Mouse (Mus musculus): ENCODE measurements around the gene Megf11.

DNA sequence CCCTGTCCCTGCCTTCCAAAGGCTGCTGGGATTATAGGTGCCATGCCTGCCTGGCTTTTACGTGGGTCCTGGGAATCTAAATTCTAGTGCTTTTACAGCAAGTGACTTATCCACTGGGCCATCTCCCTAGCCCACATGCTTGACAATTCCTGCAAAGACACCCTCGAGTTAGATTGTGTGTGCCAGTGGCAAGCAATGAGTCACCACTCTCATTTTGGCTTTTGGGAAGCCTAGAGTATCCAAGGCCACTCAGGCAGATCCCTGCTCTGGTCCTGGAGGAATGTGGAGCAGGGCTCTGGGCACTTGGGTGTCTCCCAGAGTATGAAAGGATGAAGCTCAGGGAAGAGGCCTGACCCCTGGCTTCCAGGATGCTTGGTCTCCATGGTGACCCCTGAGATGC is 143.2 kb downstream of the Megf11 start:
- TF ChIP-seq GATA1 (IDR thresholded peaks at IDR 0.05; ENCODE audit: borderline replicate concordance, low read length) (no peak), FLI1 (IDR thresholded peaks at IDR 0.05; ENCODE audit: low read length) (no peak)

Measured in megakaryocyte, embryonic 14.5 days (primary cell).